Mouse (Mus musculus) embryonic facial prominence, embryonic 14.5 days (tissue): ENCODE results near the gene Prpf4. TPM values are rescaled to one million over a fixed set of nuclear protein-coding genes. Genes with fewer than 3 reads are reported as not detected.

Experiments used
- ATAC-seq: fragments of 200-750 bp; cut with Nextera tagmentation; 2 replicates; pipeline ENCODE4 v1.8.0; 2017; ENCODE audit warnings: low read depth, moderate number of reproducible peaks, moderate TSS enrichment
- DNase-seq: peaks from one replicate; pipeline ENCODE4 v3.0.0-alpha.2; 2015; ENCODE audit warnings: low spot score
- H3K27ac ChIP-seq: fragments of 300-500 bp; sonication (generic); replicated peaks from 2 replicates; pipeline ENCODE4 v1.5.1; 2014; ENCODE audit warnings: low read depth, mild to moderate bottlenecking, low read length, moderate library complexity
- H3K27me3 ChIP-seq: fragments of 300-500 bp; sonication (generic); replicated peaks from 2 replicates; pipeline ENCODE4 v1.6.1; 2014; ENCODE audit warnings: low read length; ENCODE audit not compliant: control insufficient read depth, insufficient read depth
- H3K36me3 ChIP-seq: fragments of 300-500 bp; sonication (generic); 2 replicates; pipeline ENCODE4 v1.6.1; 2014; ENCODE audit warnings: low read length, mixed read lengths; ENCODE audit not compliant: control insufficient read depth, insufficient read depth
- H3K4me1 ChIP-seq: fragments of 300-500 bp; sonication (generic); 2 replicates; pipeline ENCODE4 v1.6.1; 2014; ENCODE audit warnings: antibody characterized with exemption, low read length; ENCODE audit not compliant: control insufficient read depth, insufficient read depth
- H3K4me2 ChIP-seq: fragments of 300-500 bp; sonication (generic); 2 replicates; pipeline ENCODE4 v1.6.1; 2014; ENCODE audit warnings: low read depth, mild to moderate bottlenecking, low read length, moderate library complexity, mixed read lengths
- H3K4me3 ChIP-seq: fragments of 300-500 bp; sonication (generic); 2 replicates; pipeline ENCODE4 v1.5.1; 2014; ENCODE audit warnings: low read depth, mild to moderate bottlenecking, low read length
- H3K9ac ChIP-seq: fragments of 300-500 bp; sonication (generic); 2 replicates; pipeline ENCODE4 v1.6.1; 2014; ENCODE audit warnings: low read depth, mild to moderate bottlenecking, low read length, moderate library complexity, mixed read lengths
- H3K9me3 ChIP-seq: fragments of 300-500 bp; sonication (generic); 2 replicates; pipeline ENCODE4 v1.6.1; 2016; ENCODE audit warnings: low read length; ENCODE audit not compliant: control insufficient read depth
- WGBS: fragments of 180-500 bp; shearing (Covaris S2); extraction: QIAGEN DNeasy Blood & Tissue Kit; methylation state at CpG from one replicate; pipeline ENCODE4 v1.1.7; 2014; 5-methylcytosine and 5-hydroxymethylcytosine counted together
- polyA plus RNA-seq: library from polyadenylated mRNA; unstranded; fragments of >200 nt; fragmentation: Nextera tagmentation; extraction: Ambion mirVana; gene quantifications from 2 replicates; pipeline ENCODE4 v1.2.1, GENCODE M21; 2014

Prpf4 gene
- polyA plus RNA-seq, 1 experiment from 2014 or later, result 16.4 TPM

DNA sequence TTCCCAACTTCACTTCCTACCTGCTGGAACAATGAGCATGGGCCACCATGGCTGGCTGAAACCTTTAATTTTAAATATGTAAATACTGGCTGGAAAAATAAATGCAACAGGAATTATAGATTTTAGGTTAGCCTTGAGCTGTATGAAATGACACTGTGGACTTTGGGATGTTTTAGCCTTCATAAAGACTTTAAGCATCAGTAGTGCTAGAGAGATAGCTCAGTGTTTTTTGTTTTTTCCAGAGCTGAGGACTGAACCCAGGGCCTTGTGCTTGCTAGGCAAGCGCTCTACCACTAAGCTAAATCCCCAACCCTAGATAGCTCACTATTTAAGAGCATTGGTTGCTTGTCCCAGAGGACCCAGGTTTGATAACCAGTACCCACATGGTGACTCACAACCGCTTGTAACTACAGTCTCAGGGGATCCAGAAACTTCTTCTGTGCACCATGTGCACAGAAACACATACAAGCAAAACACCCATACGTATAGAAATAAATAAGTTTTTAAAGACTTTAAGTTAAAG, 28.7 kb downstream of the Prpf4 start:
- no peak for ATAC-seq
- H3K9me3 ChIP-seq, result no peaks in the 10 kb centered on the region
- H3K4me1 ChIP-seq, result no peaks in the 10 kb centered on the region
- 87% methylated on average over 3 of the region's 3 CpGs for WGBS
- H3K36me3 ChIP-seq, result no peaks in the 10 kb centered on the region
- H3K9ac ChIP-seq, result no peak overlapping the region
- no peak overlapping the region for H3K27ac ChIP-seq
- no peak overlapping the region for H3K4me3 ChIP-seq
- no peak overlapping the region for H3K4me2 ChIP-seq
- H3K27me3 ChIP-seq, result no peaks in the 10 kb centered on the region
- no peak for DNase-seq

DNA sequence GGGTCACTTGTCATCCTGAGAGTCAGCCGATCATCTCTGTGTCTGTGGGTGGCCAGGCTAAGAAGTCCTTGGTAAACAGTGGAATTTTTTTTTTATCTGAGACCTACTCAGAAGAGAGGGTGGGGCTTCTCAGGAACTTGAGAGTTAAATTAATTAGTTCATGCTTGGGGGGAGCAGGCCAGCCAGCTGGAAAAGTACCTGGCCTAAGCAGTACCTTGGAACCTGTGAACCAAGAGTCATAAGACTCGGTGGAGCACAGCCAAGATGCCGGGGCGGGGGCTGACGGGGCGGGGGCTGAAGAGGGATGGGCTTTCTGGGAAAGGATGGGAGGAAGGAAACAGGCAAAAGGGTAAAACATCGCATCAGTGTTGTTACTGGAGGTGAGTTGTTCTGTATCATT, 29.3 kb downstream of the Prpf4 start:
- Histone ChIP-seq H3K4me3 (no peak overlapping the region), H3K4me1 (no peaks in the 10 kb centered on the region), H3K36me3 (no peaks in the 10 kb centered on the region), H3K27me3 (no peaks in the 10 kb centered on the region), H3K27ac (no peak overlapping the region), H3K9ac (no peak overlapping the region), H3K4me2 (no peak overlapping the region), H3K9me3 (no peaks in the 10 kb centered on the region)
- DNase-seq (no peak), ATAC-seq (no peak)
- 75% methylated on average over 7 of the region's 7 CpGs for WGBS

DNA sequence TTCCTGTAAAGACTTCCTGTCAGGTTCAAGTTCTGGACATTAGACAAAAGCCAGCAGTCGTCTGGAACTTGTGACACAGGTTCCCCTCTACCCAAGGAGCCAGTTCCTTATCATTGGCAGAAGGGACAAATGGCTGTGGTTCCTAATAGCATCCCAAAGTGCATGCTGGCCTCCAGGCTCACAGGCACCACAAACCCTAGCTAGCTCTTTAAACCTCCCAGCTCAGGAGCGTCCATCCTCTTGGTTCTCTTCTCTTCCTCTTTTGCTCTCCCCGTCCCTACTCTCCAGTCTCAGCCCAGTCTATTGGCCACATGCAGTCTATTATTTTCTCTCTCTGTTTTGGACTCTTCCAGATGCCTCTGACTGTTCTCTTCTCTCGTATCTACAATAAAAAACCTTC, 31.2 kb downstream of the Prpf4 start:
- H3K27ac ChIP-seq, result no peak overlapping the region
- no peak for DNase-seq
- H3K9ac ChIP-seq, result no peak overlapping the region
- 60% methylated on average over 4 of the region's 4 CpGs for WGBS
- H3K4me3 ChIP-seq, result no peak overlapping the region
- no peak overlapping the region for H3K4me2 ChIP-seq
- no peaks in the 10 kb centered on the region for H3K4me1 ChIP-seq
- H3K9me3 ChIP-seq, result no peaks in the 10 kb centered on the region
- H3K27me3 ChIP-seq, result no peaks in the 10 kb centered on the region
- ATAC-seq, result no peak
- H3K36me3 ChIP-seq, result no peaks in the 10 kb centered on the region

- 79% methylated on average over 4 of the region's 4 CpGs for WGBS
Observed at GRCm38 (mm10) chr4:62440544-62440943, 31.9 kb downstream of the Prpf4 start.

DNA sequence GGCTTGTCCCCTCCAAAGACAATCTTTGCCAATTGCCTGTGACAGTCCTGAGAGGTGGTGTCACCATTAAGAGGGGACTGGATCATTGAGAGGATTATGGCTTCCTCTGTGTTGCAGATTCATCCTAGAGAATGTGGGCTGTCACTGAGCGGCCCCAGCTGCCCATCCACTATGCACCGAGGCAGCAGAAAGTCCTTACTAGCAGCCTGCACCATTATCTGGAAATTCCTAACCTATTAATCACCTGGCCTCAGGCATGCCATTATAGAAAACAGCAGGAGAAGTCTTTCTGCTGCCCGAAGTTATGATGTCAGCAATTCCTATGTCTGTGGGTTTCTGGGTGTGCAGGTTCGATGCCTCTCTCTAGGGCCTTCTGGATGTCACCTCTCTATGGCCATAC, 32.4 kb downstream of the Prpf4 start:
- Histone ChIP-seq H3K36me3 (no peaks in the 10 kb centered on the region), H3K27me3 (no peaks in the 10 kb centered on the region)
- 60% methylated on average over 4 of the region's 4 CpGs for WGBS

More at GRCm38 (mm10) chr4:62440544-62440943, 31.9 kb downstream of the Prpf4 start:
- no peak overlapping the region for H3K27ac ChIP-seq
- H3K36me3 ChIP-seq, result no peaks in the 10 kb centered on the region
- no peak overlapping the region for H3K4me2 ChIP-seq
- H3K9me3 ChIP-seq, result no peaks in the 10 kb centered on the region
- H3K27me3 ChIP-seq, result no peaks in the 10 kb centered on the region
- no peaks in the 10 kb centered on the region for H3K4me1 ChIP-seq
- ATAC-seq (no peak), DNase-seq (no peak)
- no peak overlapping the region for H3K4me3 ChIP-seq
- H3K9ac ChIP-seq, result no peak overlapping the region

DNA sequence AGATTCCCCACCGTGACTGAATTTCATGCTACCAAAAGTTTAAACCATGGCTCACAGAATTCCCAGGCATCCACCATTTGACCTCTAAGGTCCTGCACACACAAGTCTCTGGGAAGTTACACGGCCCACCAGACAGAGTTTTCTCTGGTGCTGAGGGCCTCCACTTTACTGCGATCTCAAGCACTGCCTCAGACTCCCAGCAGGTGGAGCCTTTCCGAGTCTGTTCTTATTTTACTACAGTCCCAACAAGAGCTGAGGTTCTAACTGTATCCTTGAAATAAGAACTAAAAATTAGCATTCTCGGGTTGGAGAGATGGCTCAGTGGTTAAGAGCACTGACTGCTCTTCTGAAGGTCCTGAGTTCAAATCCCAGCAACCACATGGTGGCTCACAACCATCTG, 46.4 kb downstream of the Prpf4 start:
- H3K4me2 ChIP-seq, result no peak overlapping the region
- no peaks in the 10 kb centered on the region for H3K9me3 ChIP-seq
- DNase-seq (peak; percentile 30), ATAC-seq (0 out of 2 replicates have a peak, but pooled peaks have one; percentile 63)
- H3K36me3 ChIP-seq, result no peaks in the 10 kb centered on the region
- no peak overlapping the region for H3K9ac ChIP-seq
- no peaks in the 10 kb centered on the region for H3K4me1 ChIP-seq
- H3K4me3 ChIP-seq, result no peak overlapping the region
- H3K27me3 ChIP-seq, result no peaks in the 10 kb centered on the region
- WGBS, result 46% methylated on average over 5 of the region's 5 CpGs
- H3K27ac ChIP-seq, result no peak overlapping the region

More for the DNA sequence above, 32.4 kb downstream of the Prpf4 start:
- DNase-seq, result no peak
- H3K4me1 ChIP-seq, result no peaks in the 10 kb centered on the region
- no peaks in the 10 kb centered on the region for H3K9me3 ChIP-seq
- no peak for ATAC-seq
- no peak overlapping the region for H3K27ac ChIP-seq
- H3K4me2 ChIP-seq, result no peak overlapping the region
- no peak overlapping the region for H3K4me3 ChIP-seq
- H3K9ac ChIP-seq, result no peak overlapping the region

- H3K4me3 ChIP-seq, result no peak overlapping the region
- H3K4me2 ChIP-seq, result no peak overlapping the region
- no peaks in the 10 kb centered on the region for H3K27me3 ChIP-seq
- H3K27ac ChIP-seq, result no peak overlapping the region
- no peak for ATAC-seq
- DNase-seq, result peak; percentile 20
- WGBS, result 73% methylated on average over 3 of the region's 3 CpGs
- no peak overlapping the region for H3K9ac ChIP-seq
- H3K36me3 ChIP-seq, result no peaks in the 10 kb centered on the region
- H3K4me1 ChIP-seq, result no peaks in the 10 kb centered on the region
- no peaks in the 10 kb centered on the region for H3K9me3 ChIP-seq
Observed at GRCm38 (mm10) chr4:62459081-62459480, 50.5 kb downstream of the Prpf4 start.

DNA sequence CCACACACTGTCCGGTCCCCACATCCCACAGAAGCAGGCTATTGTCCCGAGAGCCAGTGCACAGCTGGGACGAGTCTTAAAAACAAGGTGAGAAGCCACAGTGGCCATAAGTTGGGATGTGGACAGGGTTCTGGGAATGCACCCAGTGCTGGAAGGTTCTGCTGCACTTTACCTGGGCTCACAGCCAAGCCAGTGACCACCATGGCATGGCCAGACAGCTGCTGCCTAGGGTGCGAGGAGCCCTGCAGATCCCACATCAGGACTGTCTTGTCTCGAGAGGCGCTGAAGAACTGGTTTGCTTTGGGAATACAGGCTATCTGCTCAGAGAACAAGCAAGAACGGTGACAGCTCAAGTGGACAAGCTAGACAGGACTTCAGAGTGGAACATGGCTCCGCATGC, 51.8 kb downstream of the Prpf4 start:
- DNase-seq (no peak), ATAC-seq (no peak)
- no peak overlapping the region for H3K4me3 ChIP-seq
- H3K27me3 ChIP-seq, result no peaks in the 10 kb centered on the region
- H3K4me1 ChIP-seq, result no peaks in the 10 kb centered on the region
- 86% methylated on average over 8 of the region's 8 CpGs for WGBS
- no peaks in the 10 kb centered on the region for H3K9me3 ChIP-seq
- no peak overlapping the region for H3K27ac ChIP-seq
- no peak overlapping the region for H3K4me2 ChIP-seq
- no peak overlapping the region for H3K9ac ChIP-seq
- H3K36me3 ChIP-seq, result no peaks in the 10 kb centered on the region

DNA sequence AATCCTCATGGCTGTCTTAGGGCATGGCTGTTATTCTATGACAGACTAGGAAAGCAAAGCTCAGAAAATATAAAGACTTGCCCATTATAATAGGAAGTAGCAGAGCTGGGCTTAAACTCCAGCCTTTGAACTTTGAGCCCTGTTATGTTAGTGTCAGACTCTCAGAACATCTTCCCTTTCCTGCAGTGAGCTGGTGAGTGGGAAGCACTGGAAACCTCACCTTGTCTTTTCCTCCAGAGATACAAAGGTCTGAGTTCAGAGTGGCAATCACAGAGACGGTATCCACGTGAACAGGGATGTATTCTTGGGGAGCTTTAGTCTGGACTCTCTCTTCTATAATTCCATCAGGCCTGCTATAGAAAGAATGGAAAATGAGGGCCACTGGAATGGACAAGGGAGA, 54.5 kb downstream of the Prpf4 start:
- no peaks in the 10 kb centered on the region for H3K4me1 ChIP-seq
- no peak overlapping the region for H3K27ac ChIP-seq
- H3K27me3 ChIP-seq, result no peaks in the 10 kb centered on the region
- no peak overlapping the region for H3K4me3 ChIP-seq
- no peak overlapping the region for H3K4me2 ChIP-seq
- no peaks in the 10 kb centered on the region for H3K9me3 ChIP-seq
- no peaks in the 10 kb centered on the region for H3K36me3 ChIP-seq
- H3K9ac ChIP-seq, result no peak overlapping the region
- ATAC-seq (no peak), DNase-seq (no peak)
- 86% methylated on average over 2 of the region's 2 CpGs for WGBS
